Mouse (Mus musculus): ENCODE results near the gene Cyp4v3. TPM values are rescaled to one million over a fixed set of nuclear protein-coding genes. Genes with fewer than 3 reads are reported as not detected.

Cyp4v3 gene
- polyA plus RNA-seq, 1 experiment, result 1.8 TPM

GRCm38 (mm10) chr8:45267611-45268391 lies 65.2 kb downstream of the Cyp4v3 start:
- Histone ChIP-seq H3K27me3 (replicated peaks; ENCODE audit: control insufficient read depth, insufficient read depth, low read length) (no peaks in the 10 kb centered on the region), H3K4me1 (ENCODE audit: control insufficient read depth, insufficient read depth, low read length) (0 out of 2 replicates have a peak, but pooled peaks cover 3% of the 10 kb centered on the region), H3K4me3 (ENCODE audit: insufficient read depth, low read depth, low read length) (no peak overlapping the region), H3K27ac (ENCODE audit: insufficient read depth, low read depth, low read length) (no peak overlapping the region), H3K36me3 (ENCODE audit: control insufficient read depth, insufficient read depth, low read length) (no peaks in the 10 kb centered on the region)
- WGBS, result 43% methylated on average over 4 of the region's 4 CpGs
- no peak for TF ChIP-seq POLR2A (IDR thresholded peaks at IDR 0.05; ENCODE audit: low read depth, low read length)
- TF ChIP-seq CTCF (conservative IDR thresholded peaks at IDR 0.05; ENCODE audit: insufficient read depth, insufficient read length, low read depth, low read length), result no peak
- peak; percentile 17 for DNase-seq

- Histone ChIP-seq H3K36me3 (ENCODE audit: control insufficient read depth, insufficient read depth, low read length) (no peaks in the 10 kb centered on the region), H3K4me3 (ENCODE audit: insufficient read depth, low read depth, low read length) (no peak overlapping the region), H3K4me1 (ENCODE audit: control insufficient read depth, insufficient read depth, low read length) (0 out of 2 replicates have a peak, but pooled peaks cover 3% of the 10 kb centered on the region), H3K27ac (ENCODE audit: insufficient read depth, low read depth, low read length) (no peak overlapping the region), H3K27me3 (replicated peaks; ENCODE audit: control insufficient read depth, insufficient read depth, low read length) (no peaks in the 10 kb centered on the region)
- DNase-seq, result no peak
- TF ChIP-seq CTCF (conservative IDR thresholded peaks at IDR 0.05; ENCODE audit: insufficient read depth, insufficient read length, low read depth, low read length), result no peak
- TF ChIP-seq POLR2A (IDR thresholded peaks at IDR 0.05; ENCODE audit: low read depth, low read length), result no peak
- 85% methylated on average over 8 of the region's 8 CpGs for WGBS
These were observed 66.0 kb downstream of the Cyp4v3 start for GRCm38 (mm10) chr8:45266993-45267392.

GRCm38 (mm10) chr8:45264918-45265317 lies 68.1 kb downstream of the Cyp4v3 start:
- H3K4me3 ChIP-seq (ENCODE audit: insufficient read depth, low read depth, low read length), result no peak overlapping the region
- no peak for TF ChIP-seq POLR2A (IDR thresholded peaks at IDR 0.05; ENCODE audit: low read depth, low read length)
- no peak for TF ChIP-seq CTCF (conservative IDR thresholded peaks at IDR 0.05; ENCODE audit: insufficient read depth, insufficient read length, low read depth, low read length)
- H3K36me3 ChIP-seq (ENCODE audit: control insufficient read depth, insufficient read depth, low read length), result no peaks in the 10 kb centered on the region
- H3K4me1 ChIP-seq (ENCODE audit: control insufficient read depth, insufficient read depth, low read length), result 0 out of 2 replicates have a peak, but pooled peaks cover 3% of the 10 kb centered on the region
- no peaks in the 10 kb centered on the region for H3K27me3 ChIP-seq (replicated peaks; ENCODE audit: control insufficient read depth, insufficient read depth, low read length)
- no peak overlapping the region for H3K27ac ChIP-seq (ENCODE audit: insufficient read depth, low read depth, low read length)
- no peak for DNase-seq
- WGBS, result 68% methylated on average over 4 of the region's 4 CpGs

GRCm38 (mm10) chr8:45262851-45263250 lies 70.2 kb downstream of the Cyp4v3 start:
- H3K4me3 ChIP-seq (ENCODE audit: insufficient read depth, low read depth, low read length), result no peak overlapping the region
- H3K36me3 ChIP-seq (ENCODE audit: control insufficient read depth, insufficient read depth, low read length), result no peaks in the 10 kb centered on the region
- TF ChIP-seq POLR2A (IDR thresholded peaks at IDR 0.05; ENCODE audit: low read depth, low read length) (no peak), CTCF (conservative IDR thresholded peaks at IDR 0.05; ENCODE audit: insufficient read depth, insufficient read length, low read depth, low read length) (no peak)
- 87% methylated on average over 3 of the region's 3 CpGs for WGBS
- 0 out of 2 replicates have a peak, but pooled peaks cover under 1% of the 10 kb centered on the region for H3K4me1 ChIP-seq (ENCODE audit: control insufficient read depth, insufficient read depth, low read length)
- no peak overlapping the region for H3K27ac ChIP-seq (ENCODE audit: insufficient read depth, low read depth, low read length)
- H3K27me3 ChIP-seq (replicated peaks; ENCODE audit: control insufficient read depth, insufficient read depth, low read length), result no peaks in the 10 kb centered on the region
- DNase-seq, result no peak

- Histone ChIP-seq H3K27ac (ENCODE audit: insufficient read depth, low read depth, low read length) (no peak within 1 kb of the TSS), H3K27me3 (replicated peaks; ENCODE audit: control insufficient read depth, insufficient read depth, low read length) (no peaks in the 10 kb centered on the region), H3K4me3 (ENCODE audit: insufficient read depth, low read depth, low read length) (no peak within 1 kb of the TSS), H3K4me1 (ENCODE audit: control insufficient read depth, insufficient read depth, low read length) (no peaks in the 10 kb centered on the region), H3K36me3 (ENCODE audit: control insufficient read depth, insufficient read depth, low read length) (no peaks in the 10 kb centered on the region)
- 85% methylated on average over 10 of the region's 10 CpGs for WGBS
- DNase-seq, result no peak
- TF ChIP-seq POLR2A (IDR thresholded peaks at IDR 0.05; ENCODE audit: low read depth, low read length), result no peak
These were observed 71.1 kb downstream of the Cyp4v3 start, which contains the start of gene F11 for GRCm38 (mm10) chr8:45261920-45262319. F11 (minus strand) TSS chr8:45262031.

GRCm38 (mm10) chr8:45258421-45258820 lies 74.6 kb downstream of the Cyp4v3 start:
- 60% methylated on average over 8 of the region's 8 CpGs for WGBS
- no peak for TF ChIP-seq CTCF (conservative IDR thresholded peaks at IDR 0.05; ENCODE audit: insufficient read depth, insufficient read length, low read depth, low read length)
- TF ChIP-seq POLR2A (IDR thresholded peaks at IDR 0.05; ENCODE audit: low read depth, low read length), result no peak
- Histone ChIP-seq H3K27me3 (replicated peaks; ENCODE audit: control insufficient read depth, insufficient read depth, low read length) (no peaks in the 10 kb centered on the region), H3K27ac (ENCODE audit: insufficient read depth, low read depth, low read length) (no peak overlapping the region), H3K4me1 (ENCODE audit: control insufficient read depth, insufficient read depth, low read length) (no peaks in the 10 kb centered on the region), H3K4me3 (ENCODE audit: insufficient read depth, low read depth, low read length) (no peak overlapping the region), H3K36me3 (ENCODE audit: control insufficient read depth, insufficient read depth, low read length) (no peaks in the 10 kb centered on the region)
- DNase-seq, result no peak

GRCm38 (mm10) chr8:45255040-45255439 lies 78.0 kb downstream of the Cyp4v3 start:
- 60% methylated on average over 12 of the region's 12 CpGs for WGBS
- no peak for DNase-seq
- H3K4me3 ChIP-seq (ENCODE audit: insufficient read depth, low read depth, low read length), result no peak overlapping the region
- no peak for TF ChIP-seq POLR2A (IDR thresholded peaks at IDR 0.05; ENCODE audit: low read depth, low read length)
- TF ChIP-seq CTCF (conservative IDR thresholded peaks at IDR 0.05; ENCODE audit: insufficient read depth, insufficient read length, low read depth, low read length), result no peak
- no peaks in the 10 kb centered on the region for H3K27me3 ChIP-seq (replicated peaks; ENCODE audit: control insufficient read depth, insufficient read depth, low read length)
- no peaks in the 10 kb centered on the region for H3K36me3 ChIP-seq (ENCODE audit: control insufficient read depth, insufficient read depth, low read length)
- H3K4me1 ChIP-seq (ENCODE audit: control insufficient read depth, insufficient read depth, low read length), result no peaks in the 10 kb centered on the region
- no peak overlapping the region for H3K27ac ChIP-seq (ENCODE audit: insufficient read depth, low read depth, low read length)

Other genes with a start within 250 kb of the Cyp4v3 start
- gene F11, start 71.2 kb downstream of the Cyp4v3 start, polyA plus RNA-seq (2012; rRNA removed), result not detected in 2 replicates
- 1.1 and 1.3 TPM in 2 replicates for gene Klkb1, start 38.4 kb downstream of the Cyp4v3 start, polyA plus RNA-seq (2012; rRNA removed)
- gene Gm45753, start 24.8 kb downstream of the Cyp4v3 start, polyA plus RNA-seq (2012; rRNA removed), result 0.25 and 0.48 TPM in 2 replicates
- gene Fam149a, start 49.1 kb upstream of the Cyp4v3 start, polyA plus RNA-seq (2012; rRNA removed), result 31.0 and 31.6 TPM in 2 replicates
- gene Tlr3, start 77.9 kb upstream of the Cyp4v3 start, polyA plus RNA-seq (2012; rRNA removed), result 4.5 and 4.6 TPM in 2 replicates
- 13.9 and 22.1 TPM in 2 replicates for gene Sorbs2, start 174.6 kb upstream of the Cyp4v3 start, polyA plus RNA-seq (2012; rRNA removed)

All from kidney, adult 2 months (tissue).